Mouse (Mus musculus): Measurements from ENCODE around the gene Etv5. TPM values are rescaled to one million over a fixed set of nuclear protein-coding genes. Genes with fewer than 3 reads are reported as not detected.

Etv5 gene
- 10.8 and 11.8 TPM in 2 replicates for polyA plus RNA-seq (2016; fragmentation: Nextera tagmentation; extraction: Ambion mirVana)

DNA sequence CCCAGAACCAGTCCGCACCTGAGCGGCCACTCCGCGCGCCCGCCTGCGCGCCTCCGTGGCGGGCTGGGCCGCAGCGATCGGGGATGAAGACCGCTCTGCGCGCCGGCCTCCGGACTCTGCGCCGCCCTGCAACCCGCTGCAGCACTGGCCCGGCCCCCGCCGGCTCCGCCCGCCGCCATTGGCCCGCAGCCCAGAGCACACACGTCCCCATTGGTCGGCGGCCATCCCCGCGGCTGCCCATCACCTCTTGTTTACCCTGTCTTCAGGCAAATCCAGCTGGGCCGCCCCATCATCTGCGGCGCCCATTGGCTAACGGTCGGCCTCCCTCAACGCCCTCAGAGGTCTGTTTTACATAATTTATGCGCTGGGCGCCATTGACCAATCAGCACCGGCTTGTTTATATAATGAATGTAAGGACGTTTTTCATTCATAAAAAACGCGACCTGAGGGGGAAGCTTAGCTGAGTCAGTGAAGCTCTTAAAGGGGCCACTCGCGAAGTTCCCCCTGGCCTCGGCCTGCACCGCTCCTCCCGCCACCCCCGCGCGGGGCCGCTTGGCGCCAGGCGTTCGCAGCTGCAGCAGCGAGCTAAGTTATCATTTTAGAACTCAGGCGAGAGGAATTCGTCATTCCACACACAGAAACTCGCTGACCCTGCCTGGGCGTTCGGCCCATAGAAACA, at the start of gene Etv5:
TSS of gene Etv5 (minus strand) at position 221 of the 679 bp plus-strand sequence.
- Histone ChIP-seq H3K9me3 (no peaks in the 10 kb centered on the region), H3K9ac (replicated peaks) (peak within 1 kb of the TSS; percentile 65), H3K4me3 (peak within 1 kb of the TSS; percentile 73), H3K27ac (replicated peaks) (0 out of 2 replicates have a peak within 1 kb of the TSS, but pooled peaks have one; percentile 39), H3K36me3 (no peaks in the 10 kb centered on the region), H3K4me1 (peaks cover 23% of the 10 kb centered on the region), H3K27me3 (peaks cover 84% of the 10 kb centered on the region), H3K4me2 (replicated peaks) (peak within 1 kb of the TSS; percentile 98)
- ATAC-seq (ENCODE audit: low FRiP score, low read depth) = peak; percentile 99
- under 1% methylated on average over 60 of the region's 63 CpGs for WGBS

DNA sequence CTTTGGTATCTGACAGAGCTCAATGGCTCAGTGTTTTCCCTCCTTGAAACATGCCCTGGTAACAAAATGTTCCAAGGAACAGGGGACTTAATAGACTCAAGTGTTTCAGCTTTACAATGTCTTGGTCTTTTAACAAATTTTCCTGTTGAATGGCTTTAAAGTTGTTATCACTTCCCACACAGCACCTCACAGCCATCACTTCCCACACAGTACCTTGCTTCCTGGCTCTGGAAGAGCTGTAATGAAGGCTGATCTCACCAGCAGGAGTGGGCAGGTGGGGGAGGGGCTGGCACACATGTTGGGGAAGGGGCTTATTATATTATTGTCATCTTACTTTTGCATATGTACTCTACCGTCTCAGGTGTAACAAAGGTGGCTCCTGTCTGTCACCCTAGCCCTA, 44.4 kb upstream of the Etv5 start:
- H3K9me3 ChIP-seq = no peaks in the 10 kb centered on the region
- ATAC-seq (ENCODE audit: low FRiP score, low read depth) = no peak
- no peak overlapping the region for H3K9ac ChIP-seq (replicated peaks)
- no peak overlapping the region for H3K4me3 ChIP-seq
- H3K36me3 ChIP-seq = no peaks in the 10 kb centered on the region
- no peak overlapping the region for H3K27ac ChIP-seq (replicated peaks)
- no peak overlapping the region for H3K4me2 ChIP-seq (replicated peaks)
- no peaks in the 10 kb centered on the region for H3K27me3 ChIP-seq
- no peaks in the 10 kb centered on the region for H3K4me1 ChIP-seq
- WGBS = 90% methylated on average over 1 of the region's 1 CpGs

DNA sequence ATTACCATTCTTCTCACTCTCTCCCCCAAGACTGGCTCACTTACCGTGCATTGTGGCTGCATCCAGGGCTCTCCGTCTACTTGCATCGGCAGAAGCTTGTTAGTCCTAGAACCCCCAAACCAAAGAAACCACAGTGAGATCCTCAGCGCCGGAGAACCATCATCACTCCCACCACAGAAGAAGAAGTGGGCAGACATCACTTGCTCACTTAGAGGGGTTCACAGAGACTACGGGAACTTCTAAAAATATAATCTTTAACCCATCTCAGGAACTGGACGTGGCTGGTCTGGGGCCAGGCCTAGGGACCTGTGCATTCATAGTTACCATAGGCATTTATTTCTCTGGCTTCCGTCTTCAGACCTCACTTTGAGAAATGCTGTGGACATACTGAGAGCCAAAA, 39.8 kb upstream of the Etv5 start:
- no peaks in the 10 kb centered on the region for H3K27me3 ChIP-seq
- no peak overlapping the region for H3K4me2 ChIP-seq (replicated peaks)
- H3K27ac ChIP-seq (replicated peaks) = no peak overlapping the region
- H3K4me3 ChIP-seq = no peak overlapping the region
- H3K4me1 ChIP-seq = no peaks in the 10 kb centered on the region
- H3K9me3 ChIP-seq = no peaks in the 10 kb centered on the region
- 91% methylated on average over 8 of the region's 8 CpGs for WGBS
- no peaks in the 10 kb centered on the region for H3K36me3 ChIP-seq
- no peak overlapping the region for H3K9ac ChIP-seq (replicated peaks)
- ATAC-seq (ENCODE audit: low FRiP score, low read depth) = no peak

DNA sequence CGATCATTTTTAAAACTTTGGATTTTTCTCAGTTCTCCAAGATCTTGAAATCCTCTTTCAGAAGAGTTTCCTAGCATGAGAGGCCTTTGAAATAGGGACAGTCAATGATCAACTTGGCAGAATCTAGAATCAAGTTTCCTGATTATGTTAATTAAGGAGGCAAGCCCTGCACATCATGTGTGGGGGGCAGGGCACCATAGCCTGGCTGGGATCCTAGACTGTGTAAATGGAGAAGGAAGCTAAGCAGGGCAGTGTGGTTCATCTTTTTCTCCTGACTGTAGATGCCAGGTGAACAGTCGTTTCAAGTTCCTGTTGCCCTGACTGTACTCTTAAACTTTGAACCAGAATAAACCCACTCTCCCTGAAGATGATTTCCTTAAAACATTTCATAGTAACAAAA, 32.2 kb upstream of the Etv5 start:
- Histone ChIP-seq H3K27me3 (no peaks in the 10 kb centered on the region), H3K9ac (replicated peaks) (no peak overlapping the region), H3K36me3 (no peaks in the 10 kb centered on the region), H3K4me3 (no peak overlapping the region), H3K4me1 (no peaks in the 10 kb centered on the region), H3K4me2 (replicated peaks) (no peak overlapping the region), H3K27ac (replicated peaks) (no peak overlapping the region), H3K9me3 (no peaks in the 10 kb centered on the region)
- ATAC-seq (ENCODE audit: low FRiP score, low read depth) = no peak
- 84% methylated on average over 2 of the region's 2 CpGs for WGBS

DNA sequence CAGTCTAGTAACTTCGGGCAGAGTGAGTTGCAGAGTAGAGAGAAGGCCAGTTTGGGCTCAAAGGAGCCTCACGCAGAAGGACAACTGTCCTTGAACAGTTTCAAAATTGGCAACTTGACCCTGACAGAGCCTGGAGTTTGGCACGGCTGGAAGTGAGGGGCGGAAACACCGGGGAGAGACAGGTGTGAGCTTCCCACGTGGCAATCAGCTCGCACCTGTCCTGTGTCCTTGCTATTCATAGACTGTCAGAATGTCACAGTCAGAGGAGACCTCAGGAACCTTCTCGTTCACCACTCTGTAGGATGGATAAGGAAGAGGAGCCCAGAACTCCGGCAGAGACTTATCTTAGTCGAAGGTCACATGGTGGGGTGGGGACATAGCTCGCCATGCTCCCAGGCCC, 29.9 kb upstream of the Etv5 start:
- Histone ChIP-seq H3K36me3 (no peaks in the 10 kb centered on the region), H3K9me3 (no peaks in the 10 kb centered on the region), H3K9ac (replicated peaks) (no peak overlapping the region), H3K27ac (replicated peaks) (no peak overlapping the region), H3K4me3 (no peak overlapping the region), H3K4me2 (replicated peaks) (no peak overlapping the region), H3K4me1 (no peaks in the 10 kb centered on the region), H3K27me3 (no peaks in the 10 kb centered on the region)
- WGBS = 89% methylated on average over 11 of the region's 11 CpGs
- ATAC-seq (ENCODE audit: low FRiP score, low read depth) = no peak

DNA sequence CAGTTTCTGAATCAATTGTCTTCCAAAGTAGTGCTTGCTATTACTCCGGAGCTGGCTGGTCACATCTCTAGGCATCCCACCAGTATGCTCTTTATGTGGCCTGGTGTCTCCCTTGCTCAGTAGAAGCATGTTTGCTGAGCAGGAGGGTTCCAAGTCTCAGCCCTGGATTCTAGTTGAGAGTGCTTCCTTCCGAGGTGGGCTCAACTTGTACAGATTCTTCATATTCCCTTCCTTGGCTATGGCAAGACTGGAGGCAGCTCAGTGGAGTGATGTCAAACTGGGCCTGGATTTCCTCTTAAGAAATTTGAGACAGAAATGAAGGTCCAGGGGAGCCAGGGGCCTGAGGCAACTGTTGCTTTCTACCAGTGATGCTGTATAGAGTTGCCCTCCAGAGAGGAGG, 27.6 kb upstream of the Etv5 start:
- H3K27me3 ChIP-seq = no peaks in the 10 kb centered on the region
- no peak overlapping the region for H3K9ac ChIP-seq (replicated peaks)
- H3K27ac ChIP-seq (replicated peaks) = no peak overlapping the region
- WGBS = 94% methylated on average over 2 of the region's 2 CpGs
- ATAC-seq (ENCODE audit: low FRiP score, low read depth) = no peak
- no peak overlapping the region for H3K4me3 ChIP-seq
- no peaks in the 10 kb centered on the region for H3K9me3 ChIP-seq
- H3K4me2 ChIP-seq (replicated peaks) = no peak overlapping the region
- H3K36me3 ChIP-seq = no peaks in the 10 kb centered on the region
- H3K4me1 ChIP-seq = no peaks in the 10 kb centered on the region

DNA sequence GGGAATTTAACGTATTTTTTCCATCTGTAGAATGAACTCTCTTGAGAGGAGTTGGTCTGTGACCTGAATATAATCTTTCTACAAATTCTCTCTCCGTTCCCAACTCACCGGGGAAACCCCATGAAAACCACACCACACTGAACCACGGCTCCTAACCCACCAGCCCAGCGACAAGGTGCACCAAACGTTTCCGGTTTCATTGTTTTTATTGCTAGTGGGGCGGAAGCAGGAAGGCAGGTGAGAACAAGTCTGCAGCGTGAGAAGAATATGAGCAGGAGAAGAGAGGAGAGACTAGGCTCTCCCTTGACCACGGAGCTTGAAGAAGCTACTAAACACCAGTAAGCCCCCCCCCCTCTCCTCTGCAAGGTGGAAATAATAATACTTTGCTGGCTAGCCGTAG, 26.9 kb upstream of the Etv5 start:
- WGBS = 89% methylated on average over 11 of the region's 11 CpGs
- no peaks in the 10 kb centered on the region for H3K4me1 ChIP-seq

DNA sequence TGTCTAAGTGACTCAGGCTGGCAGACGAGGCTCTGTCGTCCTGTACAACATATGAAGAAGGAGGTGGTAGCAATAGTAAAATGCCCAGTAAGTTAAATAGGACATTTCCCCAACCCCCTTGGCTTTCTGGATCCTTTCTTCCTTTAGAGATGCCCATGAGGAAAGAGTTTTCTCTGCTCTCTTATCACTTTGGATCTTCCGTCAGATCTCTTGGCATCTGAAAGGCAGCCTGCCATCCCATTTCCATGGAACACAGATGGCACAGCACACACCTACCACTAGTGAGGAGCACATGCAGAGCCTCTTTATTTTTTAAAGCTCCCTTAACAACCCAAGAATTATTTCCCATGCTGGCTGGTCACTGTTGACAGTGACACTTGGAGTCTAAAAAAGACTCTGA, 22.7 kb upstream of the Etv5 start:
- 92% methylated on average over 3 of the region's 3 CpGs for WGBS
- no peak for ATAC-seq (ENCODE audit: low FRiP score, low read depth)
- no peak overlapping the region for H3K4me3 ChIP-seq
- no peaks in the 10 kb centered on the region for H3K36me3 ChIP-seq
- no peaks in the 10 kb centered on the region for H3K27me3 ChIP-seq
- H3K9ac ChIP-seq (replicated peaks) = no peak overlapping the region
- H3K4me2 ChIP-seq (replicated peaks) = no peak overlapping the region
- H3K9me3 ChIP-seq = no peaks in the 10 kb centered on the region
- no peak overlapping the region for H3K27ac ChIP-seq (replicated peaks)
- H3K4me1 ChIP-seq = no peaks in the 10 kb centered on the region

More for the DNA sequence above, 26.9 kb upstream of the Etv5 start:
- no peak overlapping the region for H3K9ac ChIP-seq (replicated peaks)
- no peaks in the 10 kb centered on the region for H3K9me3 ChIP-seq
- no peaks in the 10 kb centered on the region for H3K27me3 ChIP-seq
- H3K4me2 ChIP-seq (replicated peaks) = no peak overlapping the region
- no peak for ATAC-seq (ENCODE audit: low FRiP score, low read depth)
- H3K36me3 ChIP-seq = no peaks in the 10 kb centered on the region
- no peak overlapping the region for H3K27ac ChIP-seq (replicated peaks)
- H3K4me3 ChIP-seq = no peak overlapping the region

DNA sequence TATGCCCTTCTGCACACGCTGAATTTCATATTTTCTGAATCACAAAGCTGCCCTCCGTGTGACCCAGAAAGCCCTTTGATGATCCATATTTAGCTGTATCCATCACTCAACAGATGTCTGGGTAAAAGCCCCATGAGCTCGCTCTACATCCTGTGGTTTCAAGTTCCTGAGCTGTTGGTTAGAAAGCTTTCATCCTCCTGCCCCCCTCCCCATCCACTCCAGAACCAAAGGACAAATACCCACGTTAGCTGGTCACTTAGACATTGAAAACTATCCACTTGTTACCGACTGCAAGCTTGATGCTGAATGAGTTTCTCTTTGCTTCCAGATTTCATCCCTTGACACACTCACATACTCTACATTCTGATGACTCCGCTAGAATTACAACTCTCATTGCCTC, 22.2 kb upstream of the Etv5 start:
- 81% methylated on average over 6 of the region's 6 CpGs for WGBS

DNA sequence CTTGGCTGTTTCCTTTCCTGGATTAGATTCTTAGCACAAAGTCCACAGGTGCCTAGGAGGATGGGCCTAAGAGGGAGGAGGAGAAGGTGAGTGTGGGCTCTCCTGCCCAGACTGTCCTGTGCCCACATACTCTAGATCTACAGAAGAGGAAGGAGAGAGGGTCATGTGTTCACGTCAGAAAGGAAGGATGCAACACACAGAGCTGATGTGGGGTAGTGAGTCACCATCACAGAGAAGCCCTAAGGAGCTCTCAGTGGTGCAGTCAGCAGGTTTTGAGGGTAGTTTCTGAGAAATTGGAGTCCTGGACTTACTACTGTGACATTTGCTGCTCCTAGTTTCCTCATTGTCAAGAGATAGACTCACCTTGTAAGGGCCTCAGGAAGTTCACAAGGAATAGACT, 21.4 kb upstream of the Etv5 start:
- H3K9me3 ChIP-seq = no peaks in the 10 kb centered on the region
- H3K27me3 ChIP-seq = no peaks in the 10 kb centered on the region; the same call in 1 of the 2 replicates
- H3K36me3 ChIP-seq = no peaks in the 10 kb centered on the region
- H3K4me2 ChIP-seq (replicated peaks) = no peak overlapping the region
- no peaks in the 10 kb centered on the region for H3K4me1 ChIP-seq
- no peak overlapping the region for H3K9ac ChIP-seq (replicated peaks)
- 84% methylated on average over 1 of the region's 1 CpGs for WGBS
- no peak overlapping the region for H3K4me3 ChIP-seq
- no peak for ATAC-seq (ENCODE audit: low FRiP score, low read depth)
- H3K27ac ChIP-seq (replicated peaks) = no peak overlapping the region

More for the DNA sequence above, 22.2 kb upstream of the Etv5 start:
- Histone ChIP-seq H3K36me3 (no peaks in the 10 kb centered on the region), H3K4me2 (replicated peaks) (no peak overlapping the region), H3K9me3 (no peaks in the 10 kb centered on the region), H3K4me1 (no peaks in the 10 kb centered on the region), H3K27ac (replicated peaks) (no peak overlapping the region), H3K4me3 (no peak overlapping the region), H3K27me3 (no peaks in the 10 kb centered on the region; the same call in 1 of the 2 replicates), H3K9ac (replicated peaks) (no peak overlapping the region)
- no peak for ATAC-seq (ENCODE audit: low FRiP score, low read depth)

DNA sequence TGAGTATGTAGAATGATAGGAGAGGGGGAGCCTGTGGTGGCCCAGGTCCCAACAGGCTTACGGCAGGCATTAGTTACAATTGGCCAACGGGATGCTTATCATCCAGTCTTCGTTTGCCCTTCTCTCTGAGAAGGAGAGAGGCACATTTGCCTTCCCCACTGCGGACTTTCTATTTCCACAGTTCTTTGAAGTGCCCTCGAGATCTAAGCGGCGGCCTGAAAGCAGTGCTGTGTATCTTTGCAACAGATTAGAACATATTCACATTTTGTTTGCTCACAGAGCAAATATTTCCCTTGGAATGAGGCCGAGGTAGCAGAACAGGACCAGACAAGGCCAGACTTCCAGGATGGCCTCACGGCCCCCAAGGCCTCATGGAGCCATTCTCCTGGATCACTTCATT, 12.6 kb upstream of the Etv5 start:
- no peak overlapping the region for H3K27ac ChIP-seq (replicated peaks)
- H3K9ac ChIP-seq (replicated peaks) = no peak overlapping the region
- no peaks in the 10 kb centered on the region for H3K36me3 ChIP-seq
- no peaks in the 10 kb centered on the region for H3K9me3 ChIP-seq
- no peaks in the 10 kb centered on the region; the same call in 1 of the 2 replicates for H3K27me3 ChIP-seq
- WGBS = 85% methylated on average over 9 of the region's 9 CpGs
- H3K4me1 ChIP-seq = no peaks in the 10 kb centered on the region
- ATAC-seq (ENCODE audit: low FRiP score, low read depth) = no peak
- no peak overlapping the region for H3K4me3 ChIP-seq
- H3K4me2 ChIP-seq (replicated peaks) = no peak overlapping the region

DNA sequence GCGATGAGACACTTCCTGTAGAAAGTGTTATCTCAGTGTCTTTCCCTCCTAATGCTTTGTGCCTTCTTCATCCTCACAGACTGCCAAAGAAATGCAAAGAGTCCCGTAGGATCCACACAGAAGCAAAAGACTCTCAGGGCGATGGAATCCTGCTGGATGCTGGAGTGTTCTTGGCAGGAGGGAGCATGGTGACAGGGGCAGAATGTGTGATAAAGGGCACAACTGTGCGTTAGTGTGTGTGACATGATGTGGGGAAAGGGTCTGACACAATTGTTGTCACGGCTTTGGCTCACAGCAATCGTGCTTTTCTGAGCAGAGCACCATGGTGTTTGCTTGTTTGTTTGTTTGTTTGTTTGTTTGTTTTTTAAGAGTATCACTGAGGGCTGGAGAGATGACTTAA, 8.6 kb upstream of the Etv5 start:
- Histone ChIP-seq H3K4me2 (replicated peaks) (no peak overlapping the region), H3K9me3 (no peaks in the 10 kb centered on the region), H3K27me3 (peaks cover 14% of the 10 kb centered on the region), H3K4me3 (no peak overlapping the region), H3K4me1 (no peaks in the 10 kb centered on the region), H3K27ac (replicated peaks) (no peak overlapping the region), H3K9ac (replicated peaks) (no peak overlapping the region), H3K36me3 (no peaks in the 10 kb centered on the region)
- ATAC-seq (ENCODE audit: low FRiP score, low read depth) = no peak
- 84% methylated on average over 6 of the region's 6 CpGs for WGBS

DNA sequence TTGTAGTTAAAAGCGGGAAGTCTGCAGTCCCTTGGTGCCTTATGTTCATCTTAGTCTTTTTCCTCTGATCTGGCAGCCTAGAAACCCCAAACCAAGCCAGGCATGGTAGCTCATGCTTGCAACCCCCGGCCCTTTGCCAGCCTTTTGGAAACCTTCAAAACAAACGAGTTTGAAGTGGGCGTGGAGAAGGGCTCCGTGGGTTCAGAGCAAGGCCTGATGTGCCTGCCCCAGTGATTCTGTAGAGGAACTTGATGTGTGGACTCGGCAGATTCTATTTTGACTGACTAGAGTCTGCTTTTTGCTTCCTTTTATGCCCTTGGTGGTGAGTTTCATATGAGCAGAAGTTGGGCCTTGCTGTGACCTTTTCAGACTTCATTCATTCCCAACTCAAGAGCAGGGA, 5.3 kb upstream of the Etv5 start:
- H3K27ac ChIP-seq (replicated peaks) = no peak overlapping the region
- 72% methylated on average over 6 of the region's 6 CpGs for WGBS
- H3K4me1 ChIP-seq = peaks cover 13% of the 10 kb centered on the region
- H3K9me3 ChIP-seq = no peaks in the 10 kb centered on the region
- ATAC-seq (ENCODE audit: low FRiP score, low read depth) = no peak
- no peak overlapping the region for H3K4me2 ChIP-seq (replicated peaks)
- H3K9ac ChIP-seq (replicated peaks) = no peak overlapping the region
- H3K36me3 ChIP-seq = no peaks in the 10 kb centered on the region
- peaks cover 44% of the 10 kb centered on the region for H3K27me3 ChIP-seq
- no peak overlapping the region for H3K4me3 ChIP-seq
